Mouse (Mus musculus) left cerebral cortex, adult 9 months (tissue): ENCODE results near the gene Sgpp1.
"Not testable (repeated sequence)": the region's sequence is repeated elsewhere in the genome, so short reads cannot be mapped to it uniquely, and the experiment has no call there.

Source experiments
- DNase-seq, 2 experiments: peaks; one replicate each; pipeline ENCODE4 v3.0.0; 2022; ENCODE audit warnings: low spot score in 2 of 2

The Sgpp1 gene

DNA sequence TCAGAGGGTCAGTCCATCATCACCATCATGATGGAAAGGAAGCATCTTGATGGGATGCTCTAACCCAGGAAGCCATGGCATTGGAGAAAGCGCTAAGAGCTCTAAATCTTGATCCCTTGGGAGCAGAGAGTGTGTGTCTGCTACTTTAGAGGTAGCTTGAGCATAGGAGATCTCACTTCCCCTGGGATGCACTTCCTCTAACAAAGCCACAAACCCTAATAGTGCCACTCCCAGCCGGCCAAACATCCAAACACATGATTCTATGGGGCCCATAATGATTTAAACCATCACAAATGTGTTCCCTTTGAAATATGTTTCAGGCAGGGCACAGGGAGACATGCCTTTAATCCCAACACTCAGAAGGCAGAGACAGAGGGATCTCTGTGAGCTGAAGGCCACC is 46.5 kb downstream of the Sgpp1 start:
- no peak for DNase-seq

DNA sequence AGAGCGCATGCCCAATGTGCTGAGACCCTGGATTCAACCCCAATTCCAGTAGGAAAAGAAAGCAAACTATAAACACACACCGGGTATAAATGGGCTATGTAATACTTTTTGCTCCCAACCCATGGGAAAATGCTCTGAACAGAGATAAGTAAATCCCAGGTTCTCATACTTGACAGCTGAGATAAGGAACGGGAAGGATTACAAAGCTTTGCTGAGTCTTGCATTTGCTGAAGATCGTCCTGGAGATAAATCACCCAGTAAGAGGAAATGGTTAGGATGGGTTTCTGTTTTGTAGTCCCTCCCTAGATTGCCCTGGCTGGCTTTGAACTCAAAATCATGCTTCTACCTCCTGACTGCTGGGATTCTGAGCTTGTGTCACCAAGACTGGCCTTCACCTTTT is 48.2 kb downstream of the Sgpp1 start:
- DNase-seq = no peak

DNA sequence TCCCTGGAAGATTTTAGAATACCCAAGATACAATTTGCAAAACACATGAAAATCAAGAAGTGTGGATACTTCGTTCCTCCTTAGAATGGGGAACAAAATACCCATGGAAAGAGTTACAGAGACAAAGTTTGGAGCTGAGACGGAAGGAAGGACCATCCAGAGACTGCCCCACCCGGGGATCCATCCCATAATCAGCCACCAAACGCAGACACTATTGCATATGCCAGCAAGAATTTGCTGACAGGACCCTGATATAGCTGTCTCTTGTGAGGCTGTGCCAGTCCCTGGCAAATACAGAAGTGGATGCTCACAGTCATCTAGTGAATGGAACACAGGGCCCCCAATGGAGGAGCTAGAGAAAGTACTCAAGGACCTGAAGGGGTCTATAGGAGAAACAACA is 51.5 kb downstream of the Sgpp1 start:
- DNase-seq = not testable (repeated sequence)

DNA sequence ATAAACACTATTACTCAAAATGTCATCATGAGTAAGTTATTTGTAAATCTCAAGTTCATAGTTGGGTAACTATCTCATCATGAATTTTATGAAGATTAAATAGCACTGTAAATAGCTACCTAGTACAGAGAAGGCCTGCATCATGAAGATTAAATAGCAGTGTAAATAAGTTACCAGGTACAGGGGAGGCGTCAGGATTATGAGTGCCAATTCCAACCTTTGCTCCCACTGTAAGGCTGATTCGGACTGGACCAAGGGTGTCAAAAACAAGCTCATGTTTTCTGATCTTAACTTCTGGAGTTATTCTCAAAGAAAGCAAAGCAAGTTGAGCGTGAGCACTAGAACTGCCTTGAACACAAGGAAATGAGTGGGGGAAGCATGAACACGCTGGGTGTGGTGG is 51.9 kb downstream of the Sgpp1 start:
- no peak for DNase-seq

- DNase-seq = no peak
Measured at GRCm38 (mm10) chr12:75682842-75683241, 52.7 kb downstream of the Sgpp1 start.

- no peak for DNase-seq
Measured at GRCm38 (mm10) chr12:75681101-75681500, 54.4 kb downstream of the Sgpp1 start.

- no peak for DNase-seq
Measured at GRCm38 (mm10) chr12:75678393-75678792, 57.1 kb downstream of the Sgpp1 start.

DNA sequence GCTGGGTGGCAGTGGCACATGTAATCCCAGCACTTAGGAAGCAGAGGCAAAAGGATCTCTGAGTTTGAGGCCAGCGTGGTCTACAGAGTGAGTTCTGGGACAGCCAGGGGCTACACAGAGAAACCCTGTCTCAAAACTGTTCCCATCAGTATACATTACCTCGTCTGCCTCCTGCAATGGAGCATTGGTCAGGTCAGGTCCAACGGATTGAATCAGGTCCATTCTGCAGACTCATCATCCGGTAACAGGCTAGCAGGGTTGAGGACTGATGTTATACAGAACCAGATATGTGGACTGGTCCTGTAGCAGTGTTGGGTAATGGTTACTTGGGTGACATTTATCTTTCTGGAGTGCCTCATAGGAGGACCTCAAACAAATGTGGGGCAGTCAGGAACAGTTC is 62.9 kb downstream of the Sgpp1 start:
- no peak for DNase-seq

DNA sequence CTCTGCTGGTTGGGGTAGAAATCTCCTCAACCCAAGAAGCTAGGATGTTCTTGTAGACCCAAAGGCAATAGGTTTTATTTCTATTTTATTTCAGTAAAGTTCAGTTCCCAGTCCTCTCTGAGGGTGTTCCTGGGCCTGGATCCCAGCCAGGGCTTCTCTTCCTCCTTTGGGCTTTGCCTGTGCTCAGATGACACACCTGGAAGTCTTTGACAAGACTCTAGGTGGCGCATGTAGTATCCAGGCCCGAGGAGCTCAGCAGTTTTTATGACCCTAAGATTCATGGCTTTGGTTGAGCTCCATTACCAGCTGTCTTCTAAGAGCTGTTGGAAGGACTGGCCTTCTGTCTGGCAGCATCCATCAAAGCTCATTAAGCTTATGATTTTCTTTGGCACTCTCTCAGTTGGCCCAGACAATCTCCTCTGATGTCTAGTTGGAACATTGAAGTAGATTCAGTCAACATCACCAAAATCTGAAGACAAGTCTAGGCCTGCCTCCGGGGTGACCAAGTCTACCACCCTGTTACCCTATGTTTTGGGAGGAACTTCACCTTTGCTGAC is 63.7 kb downstream of the Sgpp1 start:
- DNase-seq = no peak

DNA sequence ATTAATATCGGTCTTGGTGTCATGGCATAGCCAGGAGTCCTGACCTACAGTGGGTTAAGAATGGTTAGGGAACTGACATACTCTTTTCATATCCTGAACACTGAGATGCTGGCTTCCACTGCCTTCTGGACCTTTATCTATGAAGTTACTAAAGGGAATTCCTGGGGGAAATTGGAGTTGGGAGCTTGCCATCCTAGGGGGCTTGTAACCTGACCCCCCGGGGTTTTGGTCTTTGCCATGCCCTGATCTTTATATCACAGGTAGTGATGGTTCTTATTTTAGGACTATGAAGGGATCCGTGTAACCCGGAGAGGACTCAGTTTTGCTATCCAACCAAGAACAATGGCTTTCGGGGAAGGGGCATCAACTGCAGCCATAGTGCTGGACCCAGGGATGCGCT is 64.9 kb downstream of the Sgpp1 start:
- DNase-seq = no peak

- peak; percentile 100 for DNase-seq
Measured at GRCm38 (mm10) chr12:75669258-75670106, 66.0 kb downstream of the Sgpp1 start, which contains the start of gene Wdr89. Wdr89 (minus strand) TSS chr12:75669537.

GRCm38 (mm10) chr12:75668916-75669257 is 66.6 kb downstream of the Sgpp1 start:
- DNase-seq = peak in 1 of 2 experiments; percentile 22

- DNase-seq = no peak
Measured at GRCm38 (mm10) chr12:75668221-75668620, 67.3 kb downstream of the Sgpp1 start.

GRCm38 (mm10) chr12:75666939-75667338 is 68.6 kb downstream of the Sgpp1 start:
- DNase-seq = no peak

GRCm38 (mm10) chr12:75664516-75664810 is 71.1 kb downstream of the Sgpp1 start:
- DNase-seq = no peak
